In genomic region chr4:143280166-143280565, GRCm38 (mm10) we compare ENCODE assay signal across 7 mouse cellular contexts. TPM values are rescaled to one million over a fixed set of nuclear protein-coding genes. Genes with fewer than 3 reads are reported as not detected.
DNase-seq lines count a peak whose midpoint lies in the region; ATAC-seq and TF ChIP-seq lines count a peak whose summit lies in the region.

No protein-coding gene starts in this region.

- TF ChIP-seq CTCF in liver, embryonic 14.5 days (IDR thresholded peaks at IDR 0.05; ENCODE audit: low read depth): peak; percentile 55

- no peaks in the 10 kb centered on the region for H3K27me3 ChIP-seq in liver, embryonic 14.5 days (ENCODE audit: control insufficient read depth, insufficient read depth, low read length)
- H3K27me3 ChIP-seq in liver, embryonic 12.5 days (replicated peaks): no peaks in the 10 kb centered on the region
- no peaks in the 10 kb centered on the region for H3K27me3 ChIP-seq in embryonic facial prominence, embryonic 11.5 days (ENCODE audit: control insufficient read depth, insufficient read depth, low read length)
- no peaks in the 10 kb centered on the region for H3K27me3 ChIP-seq in lung, embryonic 16.5 days (ENCODE audit: control insufficient read depth, insufficient read depth, low read depth, low read length)

- peaks cover 0 to 2% of the 10 kb centered on the region in 2 experiments; a peak in 1 of 4 replicates for H3K4me1 ChIP-seq in liver, embryonic 14.5 days (replicated peaks; ENCODE audit: control insufficient read depth in 2 of 2, insufficient read depth in 2 of 2, low read length in 1 of 2)
- no peaks in the 10 kb centered on the region for H3K4me1 ChIP-seq in liver, embryonic 12.5 days
- 0 out of 2 replicates have a peak, but pooled peaks cover 3% of the 10 kb centered on the region for H3K4me1 ChIP-seq in embryonic facial prominence, embryonic 11.5 days (ENCODE audit: control insufficient read depth, insufficient read depth, low read length)
- peaks cover 13% of the 10 kb centered on the region; the same call in 1 of the 2 replicates for H3K4me1 ChIP-seq in lung, embryonic 16.5 days (replicated peaks; ENCODE audit: control insufficient read depth, insufficient read depth, low read length)

- no peak for TF ChIP-seq EP300 in liver, embryonic 14.5 days (IDR thresholded peaks at IDR 0.05; ENCODE audit: low read depth)

- H3K36me3 ChIP-seq in liver, embryonic 14.5 days (replicated peaks; ENCODE audit: control insufficient read depth, insufficient read depth, low read depth): no peaks in the 10 kb centered on the region
- H3K36me3 ChIP-seq in liver, embryonic 12.5 days: no peaks in the 10 kb centered on the region
- H3K36me3 ChIP-seq in embryonic facial prominence, embryonic 11.5 days (replicated peaks; ENCODE audit: control insufficient read depth, insufficient read depth, low read depth, low read length): no peaks in the 10 kb centered on the region
- no peaks in the 10 kb centered on the region for H3K36me3 ChIP-seq in lung, embryonic 16.5 days (ENCODE audit: control insufficient read depth, insufficient read depth, low read length)

- DNase-seq in liver, embryonic 14.5 days (ENCODE audit: low read depth in 3 of 3, low spot score in 3 of 3): no peak
- peak; percentile 51 for DNase-seq in embryonic facial prominence, embryonic 11.5 days (ENCODE audit: low spot score)
- peak; percentile 21 to 48 for DNase-seq in heart, postnatal 14 days
- no peak for DNase-seq in yolk sac, embryonic 10.5 days (ENCODE audit: low spot score)

- H3K27ac ChIP-seq in liver, embryonic 14.5 days: no peak overlapping the region
- H3K27ac ChIP-seq in liver, embryonic 12.5 days: no peak overlapping the region
- peak overlapping the region; percentile 64 for H3K27ac ChIP-seq in embryonic facial prominence, embryonic 11.5 days (replicated peaks; ENCODE audit: low read depth, low read length)
- peak overlapping the region; percentile 17; the same call in 1 of the 2 replicates for H3K27ac ChIP-seq in lung, embryonic 16.5 days (ENCODE audit: low read length)

- no peak for ATAC-seq in liver, embryonic 14.5 days (ENCODE audit: insufficient read depth)
- ATAC-seq in liver, embryonic 12.5 days: no peak
- ATAC-seq in embryonic facial prominence, embryonic 11.5 days (replicated peaks; ENCODE audit: insufficient number of reproducible peaks, low FRiP score, low TSS enrichment, low read depth): no peak
- no peak for ATAC-seq in lung, embryonic 16.5 days (ENCODE audit: low read depth)
- peak; percentile 76 for ATAC-seq in neutrophil, adult 5-6 weeks (ENCODE audit: extremely low read depth, insufficient number of reproducible peaks, low FRiP score, poor library complexity, severe bottlenecking)

- no peak overlapping the region for H3K4me3 ChIP-seq in liver, embryonic 14.5 days (ENCODE audit: insufficient read depth in 1 of 2, low read depth in 2 of 2, low read length in 2 of 2)
- no peak overlapping the region for H3K4me3 ChIP-seq in liver, embryonic 12.5 days
- no peak overlapping the region for H3K4me3 ChIP-seq in embryonic facial prominence, embryonic 11.5 days (ENCODE audit: low read depth, low read length)
- no peak overlapping the region for H3K4me3 ChIP-seq in lung, embryonic 16.5 days (ENCODE audit: low read length)

- H3K9ac ChIP-seq in liver, embryonic 14.5 days (replicated peaks): no peak overlapping the region
- no peak overlapping the region for H3K9ac ChIP-seq in liver, embryonic 12.5 days
- H3K9ac ChIP-seq in embryonic facial prominence, embryonic 11.5 days (replicated peaks; ENCODE audit: low read length): no peak overlapping the region
- no peak overlapping the region for H3K9ac ChIP-seq in lung, embryonic 16.5 days (ENCODE audit: low read length)

- intact Hi-C loops in heart, postnatal 14 days (cut with DNase I): no loop called here

- WGBS in liver, embryonic 14.5 days (ENCODE audit: insufficient replicate concordance): 50% methylated on average over 3 of the region's 3 CpGs
- 45% methylated on average over 3 of the region's 3 CpGs for WGBS in liver, embryonic 12.5 days (ENCODE audit: insufficient replicate concordance)
- 76% methylated on average over 3 of the region's 3 CpGs for WGBS in embryonic facial prominence, embryonic 11.5 days
- 77% methylated on average over 3 of the region's 3 CpGs for WGBS in lung, embryonic 16.5 days

- no peaks in the 10 kb centered on the region for H3K9me3 ChIP-seq in liver, embryonic 14.5 days (ENCODE audit: control insufficient read depth, low read length)
- H3K9me3 ChIP-seq in liver, embryonic 12.5 days (replicated peaks): no peaks in the 10 kb centered on the region
- H3K9me3 ChIP-seq in embryonic facial prominence, embryonic 11.5 days (replicated peaks; ENCODE audit: control insufficient read depth, low read length): no peaks in the 10 kb centered on the region
- peaks cover 3% of the 10 kb centered on the region; the same call in 1 of the 2 replicates for H3K9me3 ChIP-seq in lung, embryonic 16.5 days (ENCODE audit: control insufficient read depth, low read length)

- no peak overlapping the region for H3K4me2 ChIP-seq in liver, embryonic 14.5 days (ENCODE audit: low read depth)
- no peak overlapping the region for H3K4me2 ChIP-seq in liver, embryonic 12.5 days
- H3K4me2 ChIP-seq in embryonic facial prominence, embryonic 11.5 days (ENCODE audit: low read depth, low read length): no peak overlapping the region
- H3K4me2 ChIP-seq in lung, embryonic 16.5 days (ENCODE audit: low read depth, low read length): no peak overlapping the region

RNA-seq across cellular contexts. Expression of gene Pdpn, which starts 19.2 kb away (rescaled TPM):
- polyA plus RNA-seq in liver, embryonic 14.5 days (2012; rRNA removed): 0.29 and 0.47 TPM in 2 replicates
- 0.95 and 1.0 TPM in 2 replicates for polyA plus RNA-seq in liver, embryonic 14.5 days (2014; fragmentation: Nextera tagmentation; extraction: Ambion mirVana)
- 1.7 and 2.5 TPM in 2 replicates for polyA plus RNA-seq in liver, embryonic 12.5 days (2016; fragmentation: Nextera tagmentation; extraction: Ambion mirVana)
- 44.9 and 46.9 TPM in 2 replicates for polyA plus RNA-seq in embryonic facial prominence, embryonic 11.5 days (2014; fragmentation: Nextera tagmentation; extraction: Ambion mirVana)
- total RNA-seq in heart, postnatal 14 days (2021): 10 to 100 TPM in 1 of 2 experiments, 1 to 10 TPM in 1; 8.8 to 10.5 TPM
- 58.2 and 67.6 TPM in 2 replicates for polyA plus RNA-seq in lung, embryonic 16.5 days (2015; fragmentation: Nextera tagmentation; extraction: Ambion mirVana)
- not detected in 2 replicates for total RNA-seq in neutrophil, adult 5-6 weeks (2017)

Comparison
In these comparisons a context has a peak if more than half of its experiments do, and no peak if none do; other contexts are left out.
1. DNase-seq: peak in embryonic facial prominence, embryonic 11.5 days (single experiment) and heart, postnatal 14 days (2 of 2); none in liver, embryonic 14.5 days (0 of 3) and yolk sac, embryonic 10.5 days (single experiment).
2. H3K27ac ChIP-seq: peak in embryonic facial prominence, embryonic 11.5 days (single experiment) and lung, embryonic 16.5 days (single experiment); none in liver, embryonic 14.5 days (single experiment) and liver, embryonic 12.5 days (single experiment).
3. RNA of gene Pdpn, which starts 19.2 kb away (polyA plus RNA-seq): 58.2 to 67.6 TPM in lung, embryonic 16.5 days and 44.9 to 46.9 TPM in embryonic facial prominence, embryonic 11.5 days; 1.7 to 2.5 TPM in liver, embryonic 12.5 days and 0.29 to 1.0 TPM in liver, embryonic 14.5 days; every median in the first group is over 10 times any median in the second.